Mouse (Mus musculus) heart, adult 2 months (tissue): ENCODE results near the gene Cmtm7.

Experiments used
- EP300 ChIP-seq: fragments of 200-500 bp; IDR thresholded peaks from 2 replicates; pipeline ENCODE4 v1.6.1; 2011; ENCODE audit warnings: low read depth, low read length, control low read depth; ENCODE audit not compliant: insufficient read depth
- POLR2A ChIP-seq: fragments of 200-500 bp; IDR thresholded peaks from 2 replicates; pipeline ENCODE4 v1.6.1; 2011; ENCODE audit warnings: mild to moderate bottlenecking, low read depth, low read length, control low read depth; ENCODE audit not compliant: insufficient read depth

- TF ChIP-seq EP300 (no peak), POLR2A (no peak)
Observed at GRCm38 (mm10) chr9:114801301-114801700, 19.6 kb upstream of the Cmtm7 start.
